Mouse (Mus musculus) forebrain, embryonic 15.5 days (tissue): ENCODE data around the gene Tead3. TPM values are rescaled to one million over a fixed set of nuclear protein-coding genes. Genes with fewer than 3 reads are reported as not detected.

ENCODE experiments used
- ATAC-seq: fragments of 200-750 bp; cut with Nextera tagmentation; replicated peaks from 2 replicates; pipeline ENCODE4 v1.8.0; 2017; ENCODE audit warnings: mild to moderate bottlenecking, moderate TSS enrichment, moderate library complexity
- H3K27ac ChIP-seq: fragments of 300-500 bp; sonication (generic); replicated peaks from 2 replicates; pipeline ENCODE4 v1.5.1; 2015; ENCODE audit warnings: mild to moderate bottlenecking, inconsistent platforms
- H3K27me3 ChIP-seq: fragments of 300-500 bp; sonication (generic); 2 replicates; pipeline ENCODE4 v1.6.1; 2015; ENCODE audit warnings: inconsistent platforms
- H3K36me3 ChIP-seq: fragments of 300-500 bp; sonication (generic); 2 replicates; pipeline ENCODE4 v1.6.1; 2015; ENCODE audit warnings: mild to moderate bottlenecking, inconsistent platforms
- H3K4me1 ChIP-seq: fragments of 300-500 bp; sonication (generic); 2 replicates; pipeline ENCODE4 v1.6.1; 2015; ENCODE audit warnings: inconsistent platforms
- H3K4me2 ChIP-seq: fragments of 300-500 bp; sonication (generic); replicated peaks from 2 replicates; pipeline ENCODE4 v1.6.1; 2015; ENCODE audit warnings: mild to moderate bottlenecking, inconsistent platforms
- H3K4me3 ChIP-seq: fragments of 300-500 bp; sonication (generic); 2 replicates; pipeline ENCODE4 v1.5.1; 2015; ENCODE audit warnings: mild to moderate bottlenecking, inconsistent platforms
- H3K9ac ChIP-seq: fragments of 300-500 bp; sonication (generic); replicated peaks from 2 replicates; pipeline ENCODE4 v1.6.1; 2015; ENCODE audit warnings: mild to moderate bottlenecking, inconsistent platforms
- H3K9me3 ChIP-seq: fragments of 300-500 bp; sonication (generic); 2 replicates; pipeline ENCODE4 v1.6.1; 2016; ENCODE audit warnings: inconsistent platforms
- WGBS: fragments of 180-500 bp; shearing (Covaris S2); methylation state at CpG from one replicate; pipeline ENCODE4 v1.1.7; 2015; ENCODE audit warnings: mixed read lengths; 5-methylcytosine and 5-hydroxymethylcytosine counted together
- polyA plus RNA-seq: library from polyadenylated mRNA; unstranded; fragments of >200 nt; fragmentation: Nextera tagmentation; extraction: Ambion mirVana; gene quantifications from 2 replicates; pipeline ENCODE4 v1.2.1, GENCODE M21; 2015

Gene Tead3
- polyA plus RNA-seq, 1 experiment from 2014 or later: 1.9 TPM

GRCm38 (mm10) chr17:28290671-28291070, 59.9 kb downstream of the Tead3 start:
- 81% methylated on average over 11 of the region's 11 CpGs for WGBS

GRCm38 (mm10) chr17:28290262-28290661, 60.4 kb downstream of the Tead3 start:
- no peaks in the 10 kb centered on the region for H3K36me3 ChIP-seq
- ATAC-seq: no peak
- H3K4me2 ChIP-seq: no peak overlapping the region
- no peak overlapping the region for H3K4me3 ChIP-seq
- no peak overlapping the region for H3K9ac ChIP-seq
- no peaks in the 10 kb centered on the region for H3K27me3 ChIP-seq
- 79% methylated on average over 3 of the region's 3 CpGs for WGBS
- H3K27ac ChIP-seq: no peak overlapping the region
- H3K4me1 ChIP-seq: no peaks in the 10 kb centered on the region
- H3K9me3 ChIP-seq: no peaks in the 10 kb centered on the region

More at GRCm38 (mm10) chr17:28290671-28291070, 59.9 kb downstream of the Tead3 start:
- no peaks in the 10 kb centered on the region for H3K9me3 ChIP-seq
- H3K4me1 ChIP-seq: no peaks in the 10 kb centered on the region
- H3K4me3 ChIP-seq: no peak overlapping the region
- H3K9ac ChIP-seq: no peak overlapping the region
- H3K27ac ChIP-seq: no peak overlapping the region
- H3K36me3 ChIP-seq: no peaks in the 10 kb centered on the region
- no peaks in the 10 kb centered on the region for H3K27me3 ChIP-seq
- no peak for ATAC-seq
- H3K4me2 ChIP-seq: no peak overlapping the region

DNA sequence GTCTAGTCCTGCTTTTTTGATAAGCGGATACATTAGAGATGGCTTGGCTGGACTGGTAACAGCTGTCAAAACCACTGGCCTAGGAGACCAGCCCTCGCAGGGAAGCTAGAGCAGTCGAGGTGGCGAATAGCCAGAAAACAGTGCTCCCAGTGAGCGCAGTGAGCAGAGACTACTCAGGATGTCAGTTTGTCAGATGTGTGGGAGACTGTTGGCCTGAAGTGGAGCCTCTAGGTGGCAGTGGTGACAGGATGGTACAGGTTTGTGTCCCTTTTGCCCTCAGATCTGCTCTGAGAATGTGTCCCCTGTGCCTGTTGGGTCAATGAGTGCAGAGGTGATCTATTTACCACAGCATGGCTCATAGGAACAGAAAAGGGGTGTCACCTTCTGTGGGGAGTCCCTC, 62.6 kb downstream of the Tead3 start:
- ATAC-seq: no peak
- H3K9me3 ChIP-seq: no peaks in the 10 kb centered on the region
- no peaks in the 10 kb centered on the region for H3K27me3 ChIP-seq
- H3K27ac ChIP-seq: no peak overlapping the region
- H3K4me3 ChIP-seq: no peak overlapping the region
- H3K36me3 ChIP-seq: no peaks in the 10 kb centered on the region
- no peak overlapping the region for H3K9ac ChIP-seq
- 73% methylated on average over 5 of the region's 5 CpGs for WGBS
- H3K4me2 ChIP-seq: no peak overlapping the region
- H3K4me1 ChIP-seq: no peaks in the 10 kb centered on the region

- ATAC-seq: no peak
- H3K9ac ChIP-seq: no peak overlapping the region
- no peaks in the 10 kb centered on the region for H3K4me1 ChIP-seq
- no peaks in the 10 kb centered on the region for H3K9me3 ChIP-seq
- no peaks in the 10 kb centered on the region for H3K27me3 ChIP-seq
- H3K4me2 ChIP-seq: no peak overlapping the region
- WGBS: 68% methylated on average over 8 of the region's 8 CpGs
- H3K27ac ChIP-seq: no peak overlapping the region
- no peaks in the 10 kb centered on the region for H3K36me3 ChIP-seq
- no peak overlapping the region for H3K4me3 ChIP-seq
These were observed 63.0 kb downstream of the Tead3 start for GRCm38 (mm10) chr17:28287578-28287977.

DNA sequence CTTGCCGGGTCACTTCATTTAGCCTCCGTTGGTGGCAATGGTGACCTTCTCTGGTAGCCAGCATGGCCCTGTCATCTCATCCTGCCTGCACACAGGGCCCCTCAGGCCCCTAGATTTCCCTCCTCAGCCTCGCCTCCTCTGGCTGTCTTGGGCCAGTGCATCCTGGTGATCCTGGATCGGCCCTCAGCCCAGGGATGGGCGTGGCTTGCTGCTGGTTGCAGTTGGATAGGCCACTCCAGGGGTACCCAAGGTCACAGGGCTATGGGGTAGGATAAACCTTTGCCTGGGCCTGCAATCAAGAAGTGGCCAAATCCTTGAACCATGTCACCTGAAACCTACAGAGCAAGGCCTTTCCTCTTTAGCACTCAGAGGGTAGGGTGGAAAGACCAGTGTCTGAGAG, 63.7 kb downstream of the Tead3 start:
- 46% methylated on average over 5 of the region's 5 CpGs for WGBS
- Histone ChIP-seq H3K27me3 (no peaks in the 10 kb centered on the region), H3K4me2 (no peak overlapping the region), H3K27ac (no peak overlapping the region), H3K36me3 (no peaks in the 10 kb centered on the region), H3K4me1 (no peaks in the 10 kb centered on the region), H3K9me3 (no peaks in the 10 kb centered on the region), H3K9ac (no peak overlapping the region), H3K4me3 (no peak overlapping the region)
- no peak for ATAC-seq

DNA sequence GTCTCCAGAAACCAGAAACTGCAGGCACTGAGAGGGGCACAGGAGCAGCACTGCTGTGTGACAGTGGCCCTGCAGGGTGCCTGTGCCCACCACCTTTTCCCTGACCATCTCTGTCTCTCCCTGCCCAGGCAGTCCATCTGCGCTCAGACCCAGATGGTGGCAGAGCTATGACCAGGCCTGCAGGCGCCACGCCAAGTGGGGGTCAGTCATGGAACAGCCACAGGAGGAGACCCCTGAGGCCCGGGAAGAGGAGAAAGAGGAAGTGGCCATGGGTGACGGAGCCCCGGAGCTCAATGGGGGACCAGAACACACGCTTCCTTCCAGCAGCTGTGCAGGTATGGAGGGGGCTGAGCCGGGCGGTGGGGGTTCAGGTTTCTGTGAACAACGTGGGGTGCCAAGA, 64.5 kb downstream of the Tead3 start:
- H3K36me3 ChIP-seq: no peaks in the 10 kb centered on the region
- no peak overlapping the region for H3K27ac ChIP-seq
- WGBS: 89% methylated on average over 10 of the region's 10 CpGs
- no peaks in the 10 kb centered on the region for H3K4me1 ChIP-seq
- H3K9ac ChIP-seq: no peak overlapping the region
- no peaks in the 10 kb centered on the region for H3K27me3 ChIP-seq
- 0 out of 2 replicates have a peak, but pooled peaks have one; percentile 4 for ATAC-seq
- no peak overlapping the region for H3K4me3 ChIP-seq
- H3K9me3 ChIP-seq: no peaks in the 10 kb centered on the region
- H3K4me2 ChIP-seq: no peak overlapping the region

- H3K9ac ChIP-seq: no peak overlapping the region
- H3K27ac ChIP-seq: no peak overlapping the region
- no peaks in the 10 kb centered on the region for H3K27me3 ChIP-seq
- no peaks in the 10 kb centered on the region for H3K36me3 ChIP-seq
- ATAC-seq: no peak
- H3K4me3 ChIP-seq: no peak overlapping the region
- no peaks in the 10 kb centered on the region for H3K9me3 ChIP-seq
- H3K4me1 ChIP-seq: no peaks in the 10 kb centered on the region
- 91% methylated on average over 10 of the region's 10 CpGs for WGBS
- H3K4me2 ChIP-seq: no peak overlapping the region
These were observed 67.4 kb downstream of the Tead3 start for GRCm38 (mm10) chr17:28283199-28283598.

- Histone ChIP-seq H3K4me2 (no peak overlapping the region), H3K4me1 (no peaks in the 10 kb centered on the region), H3K27ac (no peak overlapping the region), H3K9ac (no peak overlapping the region), H3K9me3 (no peaks in the 10 kb centered on the region), H3K4me3 (no peak overlapping the region), H3K27me3 (no peaks in the 10 kb centered on the region), H3K36me3 (no peaks in the 10 kb centered on the region)
- WGBS: 95% methylated on average over 7 of the region's 7 CpGs
- no peak for ATAC-seq
These were observed 68.7 kb downstream of the Tead3 start for GRCm38 (mm10) chr17:28281866-28282441.

Other genes with a start within 250 kb of the Tead3 start
- 3.9 and 4.2 TPM in 2 replicates for gene Scube3, start 208.7 kb downstream of the Tead3 start, polyA plus RNA-seq
- gene Zfp523, start 173.7 kb downstream of the Tead3 start, polyA plus RNA-seq: 39.6 and 40.7 TPM in 2 replicates
- 3.7 and 4.8 TPM in 2 replicates for gene Def6, start 143.0 kb downstream of the Tead3 start, polyA plus RNA-seq
- 1.3 and 1.4 TPM in 2 replicates for gene Ppard, start 118.1 kb downstream of the Tead3 start, polyA plus RNA-seq
- 25.9 and 27.4 TPM in 2 replicates for gene Fance, start 37.3 kb downstream of the Tead3 start, polyA plus RNA-seq
- 359 and 384 TPM in 2 replicates for gene Rpl10a, start 22.3 kb downstream of the Tead3 start, polyA plus RNA-seq
- 1.2 and 1.8 TPM in 2 replicates for gene Tulp1, start 14.4 kb upstream of the Tead3 start, polyA plus RNA-seq
- 32.8 and 34.6 TPM in 2 replicates for gene Fkbp5, start 166.7 kb upstream of the Tead3 start, polyA plus RNA-seq
- not detected in 2 replicates for gene Armc12, start 180.0 kb upstream of the Tead3 start, polyA plus RNA-seq
- gene Clpsl2, start 198.6 kb upstream of the Tead3 start, polyA plus RNA-seq: not detected in 2 replicates
- not detected in 2 replicates for gene Clps, start 209.9 kb upstream of the Tead3 start, polyA plus RNA-seq
- gene Lhfpl5, start 224.8 kb upstream of the Tead3 start, polyA plus RNA-seq: 5.3 and 6.2 TPM in 2 replicates